In genomic region chr2:113784851-113785250, GRCm38 (mm10) we compare ENCODE assay signal across 28 mouse cellular contexts. TPM values are rescaled to one million over a fixed set of nuclear protein-coding genes. Genes with fewer than 3 reads are reported as not detected.
"Had no signal": no experiment of that assay in that cellular context is flagged by ENCODE, and none has a peak within 500 bp of the region (broad histone marks: within the 10 kb centered on the region; RNA-seq: fewer than 3 reads in every experiment).

No protein-coding gene starts in this region.

- H3K27ac ChIP-seq: embryonic facial prominence, embryonic 10.5 days; embryonic facial prominence, embryonic 12.5 days; embryonic facial prominence, embryonic 13.5 days; embryonic facial prominence, embryonic 15.5 days; forebrain, embryonic 10.5 days; forebrain, embryonic 12.5 days; forebrain, embryonic 13.5 days; forebrain, embryonic 15.5 days; gastrocnemius, adult 2 months had no signal

- H3K36me3 ChIP-seq: embryonic facial prominence, embryonic 10.5 days; embryonic facial prominence, embryonic 12.5 days; embryonic facial prominence, embryonic 13.5 days; embryonic facial prominence, embryonic 15.5 days; forebrain, embryonic 10.5 days had no signal

- H3K9ac ChIP-seq: embryonic facial prominence, embryonic 12.5 days; embryonic facial prominence, embryonic 13.5 days; embryonic facial prominence, embryonic 15.5 days; forebrain, embryonic 12.5 days; forebrain, embryonic 13.5 days; forebrain, embryonic 15.5 days; forebrain, postnatal 0 days had no signal

- H3K27me3 ChIP-seq: embryonic facial prominence, embryonic 12.5 days; embryonic facial prominence, embryonic 15.5 days; forebrain, embryonic 12.5 days; forebrain, embryonic 13.5 days; forebrain, embryonic 15.5 days had no signal

- H3K4me3 ChIP-seq: embryonic facial prominence, embryonic 10.5 days; embryonic facial prominence, embryonic 12.5 days; embryonic facial prominence, embryonic 13.5 days; embryonic facial prominence, embryonic 15.5 days; erythroblast, embryonic 14.5 days; forebrain, embryonic 10.5 days; forebrain, embryonic 12.5 days; forebrain, embryonic 13.5 days; forebrain, embryonic 15.5 days; gastrocnemius, adult 2 months had no signal

- DNase-seq: cerebellum, adult 18-20 months; cerebellum, adult 2 months; cerebellum, adult 8-10 months; cerebellum, adult 9-10 months; cerebellum, adult 9-11 months; cerebellum, postnatal 10 days; cerebellum, postnatal 14 days; cerebellum, postnatal 25 days; cerebellum, postnatal 36 days; embryo, embryonic 11 days; forebrain, postnatal 0 days; gastrocnemius, adult 2 months; gastrocnemius, postnatal 10 days; gastrocnemius, postnatal 14 days; gastrocnemius, postnatal 25 days; gastrocnemius, postnatal 36 days; heart, adult 18-20 months had no signal

- H3K4me2 ChIP-seq: embryonic facial prominence, embryonic 12.5 days; embryonic facial prominence, embryonic 13.5 days; embryonic facial prominence, embryonic 15.5 days; forebrain, embryonic 12.5 days; forebrain, embryonic 13.5 days; forebrain, embryonic 15.5 days had no signal

- H3K9me3 ChIP-seq: embryonic facial prominence, embryonic 10.5 days; embryonic facial prominence, embryonic 12.5 days; embryonic facial prominence, embryonic 13.5 days; embryonic facial prominence, embryonic 15.5 days; forebrain, embryonic 10.5 days; forebrain, embryonic 12.5 days; forebrain, embryonic 13.5 days; forebrain, embryonic 15.5 days had no signal

- H3K4me1 ChIP-seq: embryonic facial prominence, embryonic 10.5 days; embryonic facial prominence, embryonic 12.5 days; embryonic facial prominence, embryonic 13.5 days; embryonic facial prominence, embryonic 15.5 days; forebrain, embryonic 10.5 days; forebrain, embryonic 12.5 days; forebrain, embryonic 13.5 days; forebrain, embryonic 15.5 days had no signal

- ATAC-seq: forebrain, embryonic 13.5 days; forebrain, embryonic 14.5 days; forebrain, embryonic 15.5 days; forebrain, embryonic 16.5 days; forebrain, postnatal 0 days had no signal

RNA-seq across cellular contexts. Expression of gene Grem1, which starts 26.4 kb away (rescaled TPM):
- polyA plus RNA-seq: erythroblast, embryonic 14.5 days had no signal
